Mouse (Mus musculus): Measurements from ENCODE around the gene Gm5475.

- TF ChIP-seq GATA1 (IDR thresholded peaks at IDR 0.05; ENCODE audit: borderline replicate concordance, low read length) (no peak), FLI1 (IDR thresholded peaks at IDR 0.05; ENCODE audit: low read length) (no peak)
Measured at GRCm38 (mm10) chr15:100419311-100419710, 2.6 kb upstream of the Gm5475 start.
